Mouse (Mus musculus) spleen, postnatal 14 days (tissue): ENCODE measurements around the gene Scfd1.

Experiments used
- DNase-seq, 2 experiments: peaks; one replicate each; pipeline ENCODE4 v3.0.0; 2021 to 2022; ENCODE audit warnings: low spot score in 2 of 2

Scfd1 gene

GRCm38 (mm10) chr12:51377003-51377887 lies at the start of gene Scfd1:
TSS of gene Scfd1 (plus strand) at chr12:51377510.
- peak; percentile 84 to 88 for DNase-seq

GRCm38 (mm10) chr12:51337014-51337413 lies 40.3 kb upstream of the Scfd1 start:
- DNase-seq: no peak

GRCm38 (mm10) chr12:51346121-51346520 lies 31.2 kb upstream of the Scfd1 start:
- DNase-seq: no peak

GRCm38 (mm10) chr12:51347988-51348697 lies 29.2 kb upstream of the Scfd1 start, which contains the start of gene G2e3:
TSS of gene G2e3 (plus strand) at chr12:51348061.
- DNase-seq: peak; percentile 67 to 78

- DNase-seq: no peak
Observed at GRCm38 (mm10) chr12:51348698-51348998, 28.7 kb upstream of the Scfd1 start.

GRCm38 (mm10) chr12:51355296-51355695 lies 22.0 kb upstream of the Scfd1 start:
- DNase-seq: no peak

- DNase-seq: no peak
Observed at GRCm38 (mm10) chr12:51361294-51361693, 16.0 kb upstream of the Scfd1 start.

GRCm38 (mm10) chr12:51362898-51363297 lies 14.4 kb upstream of the Scfd1 start:
- no peak for DNase-seq

GRCm38 (mm10) chr12:51368504-51368903 lies 8.8 kb upstream of the Scfd1 start:
- DNase-seq: no peak

GRCm38 (mm10) chr12:51377888-51378190 lies 529 bp downstream of the Scfd1 start:
- no peak for DNase-seq

- DNase-seq: no peak
Observed at GRCm38 (mm10) chr12:51399871-51400270, 22.6 kb downstream of the Scfd1 start.

- no peak for DNase-seq
Observed at GRCm38 (mm10) chr12:51402060-51402698, 24.9 kb downstream of the Scfd1 start.

- DNase-seq: no peak
Observed at GRCm38 (mm10) chr12:51403987-51404586, 26.8 kb downstream of the Scfd1 start.

GRCm38 (mm10) chr12:51411362-51411761 lies 34.1 kb downstream of the Scfd1 start:
- DNase-seq: no peak

- DNase-seq: no peak
Observed at GRCm38 (mm10) chr12:51437541-51437940, 60.2 kb downstream of the Scfd1 start.

- DNase-seq: no peak
Observed at GRCm38 (mm10) chr12:51438311-51438710, 61.0 kb downstream of the Scfd1 start.

GRCm38 (mm10) chr12:51449303-51449702 lies 72.0 kb downstream of the Scfd1 start:
- DNase-seq: no peak

- no peak for DNase-seq
Observed at GRCm38 (mm10) chr12:51470881-51471280, 93.6 kb downstream of the Scfd1 start.

GRCm38 (mm10) chr12:51481246-51481645 lies 103.9 kb downstream of the Scfd1 start:
- no peak for DNase-seq

- DNase-seq: no peak
Observed at GRCm38 (mm10) chr12:51492040-51492439, 114.7 kb downstream of the Scfd1 start.

GRCm38 (mm10) chr12:51493476-51493875 lies 116.2 kb downstream of the Scfd1 start:
- DNase-seq: no peak

GRCm38 (mm10) chr12:51494641-51495040 lies 117.3 kb downstream of the Scfd1 start:
- no peak for DNase-seq
